Mouse (Mus musculus): ENCODE measurements around the gene Olfr875. TPM values are rescaled to one million over a fixed set of nuclear protein-coding genes. Genes with fewer than 3 reads are reported as not detected.

Olfr875 gene
- polyA plus RNA-seq, 1 experiment from 2014 or later = not detected

DNA sequence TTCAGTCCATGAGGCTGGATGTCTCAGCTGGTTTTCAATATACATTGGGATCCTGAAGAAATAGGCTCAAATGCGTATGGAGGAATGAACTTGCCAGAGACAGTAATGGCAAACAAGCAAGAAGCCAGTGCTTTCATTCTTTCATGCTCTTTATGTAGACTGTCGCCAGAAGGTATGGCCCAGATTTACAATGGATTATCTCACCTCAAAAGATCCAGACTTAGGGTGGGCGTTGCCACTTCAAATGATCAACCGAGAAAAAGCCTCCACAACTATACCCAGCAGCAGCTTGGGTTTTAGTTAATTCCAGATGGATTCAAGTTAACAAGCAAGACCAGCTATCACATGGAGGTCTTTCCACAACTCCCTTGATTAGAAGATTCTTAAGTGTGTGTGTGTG, 30.4 kb downstream of the Olfr875 start:
- H3K27me3 ChIP-seq (ENCODE audit: insufficient read depth, poor library complexity, severe bottlenecking) = no peaks in the 10 kb centered on the region
- H3K4me1 ChIP-seq (replicated peaks) = no peaks in the 10 kb centered on the region
- no peak overlapping the region for H3K4me3 ChIP-seq
- no peak for DNase-seq (ENCODE audit: low spot score)
- WGBS = 83% methylated on average over 4 of the region's 4 CpGs
- H3K9me3 ChIP-seq = no peaks in the 10 kb centered on the region
- no peak overlapping the region for H3K27ac ChIP-seq
- no peaks in the 10 kb centered on the region for H3K36me3 ChIP-seq

DNA sequence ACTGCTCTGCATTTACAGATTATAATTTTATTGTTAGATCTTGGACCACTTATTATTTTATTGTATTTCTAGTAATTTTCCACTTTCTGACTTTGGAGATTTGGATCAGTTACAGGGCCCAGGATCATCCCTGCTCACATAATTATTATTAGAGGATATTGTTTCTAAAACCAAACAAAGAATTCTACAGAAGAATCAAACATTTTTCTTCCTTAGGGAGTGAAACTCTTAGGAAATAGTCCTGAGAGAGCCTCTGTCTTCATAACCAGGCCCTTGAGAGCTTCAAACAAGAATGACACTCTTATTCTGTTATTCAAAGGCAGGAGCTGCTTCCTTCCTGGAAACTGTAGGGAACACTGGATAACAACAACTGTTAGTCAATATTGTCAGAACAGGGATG, 31.1 kb downstream of the Olfr875 start, which contains the start of gene Olfr876:
Gene Olfr876 (plus strand): TSS at position 301 of the 400 bp plus-strand sequence.
- no peak within 1 kb of the TSS for H3K27ac ChIP-seq
- H3K4me1 ChIP-seq (replicated peaks) = no peaks in the 10 kb centered on the region
- H3K9me3 ChIP-seq = no peaks in the 10 kb centered on the region
- DNase-seq (ENCODE audit: low spot score) = no peak
- H3K36me3 ChIP-seq = no peaks in the 10 kb centered on the region
- H3K27me3 ChIP-seq (ENCODE audit: insufficient read depth, poor library complexity, severe bottlenecking) = no peaks in the 10 kb centered on the region
- H3K4me3 ChIP-seq = no peak within 1 kb of the TSS

DNA sequence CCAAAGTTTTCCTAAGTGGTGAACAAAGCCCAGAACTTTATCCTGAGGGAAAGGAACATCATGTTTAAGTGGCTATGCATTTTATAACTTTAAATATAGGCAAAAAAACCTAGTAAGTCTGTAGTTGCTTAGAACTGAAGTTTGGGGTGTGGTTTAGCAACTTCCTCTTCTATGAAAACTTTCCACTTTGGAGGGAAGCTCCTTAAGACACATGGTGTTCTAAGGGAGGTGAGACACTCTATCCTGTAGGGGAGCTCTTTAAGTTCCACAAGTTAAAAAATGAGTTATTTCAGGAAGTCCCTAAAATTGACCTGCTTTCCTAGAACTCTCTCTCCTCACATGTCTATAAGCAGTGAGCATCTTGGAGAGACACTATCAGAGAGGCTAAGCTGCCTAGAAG, 35.6 kb downstream of the Olfr875 start:
- no peaks in the 10 kb centered on the region for H3K27me3 ChIP-seq (ENCODE audit: insufficient read depth, poor library complexity, severe bottlenecking)
- no peaks in the 10 kb centered on the region for H3K4me1 ChIP-seq (replicated peaks)
- H3K9me3 ChIP-seq = no peaks in the 10 kb centered on the region
- no peak overlapping the region for H3K4me3 ChIP-seq
- DNase-seq (ENCODE audit: low spot score) = no peak
- H3K27ac ChIP-seq = no peak overlapping the region
- H3K36me3 ChIP-seq = no peaks in the 10 kb centered on the region

DNA sequence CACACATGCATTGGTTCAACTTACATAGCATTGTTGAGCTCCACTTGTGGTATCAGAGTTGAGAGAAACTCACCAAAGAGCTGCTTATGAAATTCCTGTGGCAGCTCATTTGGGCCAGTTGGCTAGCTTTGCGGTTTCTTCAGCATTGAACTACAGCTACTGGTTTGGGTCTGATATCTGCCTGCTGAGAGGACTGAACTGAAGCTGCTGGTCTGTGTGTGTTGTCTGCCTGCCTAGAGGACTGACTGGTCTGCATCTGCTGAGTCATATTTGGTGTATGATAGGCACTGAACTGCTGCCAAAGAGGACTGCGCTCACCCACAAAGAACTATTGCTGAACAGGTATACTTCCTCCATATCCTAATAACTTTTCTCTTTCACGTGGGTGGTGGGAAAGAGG, 36.8 kb downstream of the Olfr875 start:
- 90% methylated on average over 3 of the region's 3 CpGs for WGBS
- no peaks in the 10 kb centered on the region for H3K36me3 ChIP-seq
- no peaks in the 10 kb centered on the region for H3K4me1 ChIP-seq (replicated peaks)
- no peak overlapping the region for H3K4me3 ChIP-seq
- H3K27me3 ChIP-seq (ENCODE audit: insufficient read depth, poor library complexity, severe bottlenecking) = no peaks in the 10 kb centered on the region
- DNase-seq (ENCODE audit: low spot score) = no peak
- H3K27ac ChIP-seq = no peak overlapping the region
- H3K9me3 ChIP-seq = no peaks in the 10 kb centered on the region

GRCm38 (mm10) chr9:37808976-37809375, 37.3 kb downstream of the Olfr875 start:
- no peak for DNase-seq (ENCODE audit: low spot score)
- H3K4me1 ChIP-seq (replicated peaks) = no peaks in the 10 kb centered on the region
- H3K27me3 ChIP-seq (ENCODE audit: insufficient read depth, poor library complexity, severe bottlenecking) = no peaks in the 10 kb centered on the region
- WGBS = 92% methylated on average over 2 of the region's 2 CpGs
- no peaks in the 10 kb centered on the region for H3K36me3 ChIP-seq
- no peak overlapping the region for H3K4me3 ChIP-seq
- no peaks in the 10 kb centered on the region for H3K9me3 ChIP-seq
- no peak overlapping the region for H3K27ac ChIP-seq

DNA sequence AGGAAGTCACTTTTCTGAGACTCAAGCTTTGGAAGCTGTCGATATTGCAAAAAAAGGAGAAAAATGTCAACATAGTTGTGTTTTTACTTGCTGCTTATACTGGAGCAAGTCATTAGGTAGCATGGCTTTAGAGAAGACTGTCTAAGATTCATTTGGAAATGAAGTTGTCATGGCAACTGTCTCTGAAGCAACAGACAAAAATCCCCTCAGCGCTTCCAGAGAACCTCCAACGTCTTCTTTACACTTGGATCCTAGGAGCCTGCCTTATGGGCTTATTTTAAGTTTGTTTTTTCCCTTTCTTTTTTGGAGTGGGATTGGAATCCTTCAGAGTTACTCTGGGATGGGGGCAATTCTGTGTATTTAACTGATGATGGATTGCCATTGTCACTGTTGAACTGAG, 43.0 kb downstream of the Olfr875 start:
- Histone ChIP-seq H3K9me3 (no peaks in the 10 kb centered on the region), H3K36me3 (no peaks in the 10 kb centered on the region), H3K4me3 (no peak overlapping the region), H3K27ac (no peak overlapping the region), H3K27me3 (ENCODE audit: insufficient read depth, poor library complexity, severe bottlenecking) (no peaks in the 10 kb centered on the region), H3K4me1 (replicated peaks) (no peaks in the 10 kb centered on the region)
- 64% methylated on average over 3 of the region's 3 CpGs for WGBS
- DNase-seq (ENCODE audit: low spot score) = no peak

Other genes with a start within 250 kb of the Olfr875 start
- 31.9 and 34.1 TPM in 2 replicates for gene Esam, start 243.8 kb upstream of the Olfr875 start, polyA plus RNA-seq (2016; fragmentation: Nextera tagmentation; extraction: Ambion mirVana)
- gene Vsig2, start 232.6 kb upstream of the Olfr875 start, polyA plus RNA-seq (2016; fragmentation: Nextera tagmentation; extraction: Ambion mirVana) = 0.60 and 0.78 TPM in 2 replicates
- 1.2 and 2.6 TPM in 2 replicates for gene Nrgn, start 219.0 kb upstream of the Olfr875 start, polyA plus RNA-seq (2016; fragmentation: Nextera tagmentation; extraction: Ambion mirVana)
- 6.0 and 8.2 TPM in 2 replicates for gene Siae, start 216.2 kb upstream of the Olfr875 start, polyA plus RNA-seq (2016; fragmentation: Nextera tagmentation; extraction: Ambion mirVana)
- gene Spa17, start 158.1 kb upstream of the Olfr875 start, polyA plus RNA-seq (2016; fragmentation: Nextera tagmentation; extraction: Ambion mirVana) = 12.1 and 22.2 TPM in 2 replicates
- 132 and 144 TPM in 2 replicates for gene Tbrg1, start 114.5 kb upstream of the Olfr875 start, polyA plus RNA-seq (2016; fragmentation: Nextera tagmentation; extraction: Ambion mirVana)
- 0.07 and 0.17 TPM in 2 replicates for gene Panx3, start 102.6 kb upstream of the Olfr875 start, polyA plus RNA-seq (2016; fragmentation: Nextera tagmentation; extraction: Ambion mirVana)
- gene Olfr160, start 55.6 kb upstream of the Olfr875 start, polyA plus RNA-seq (2016; fragmentation: Nextera tagmentation; extraction: Ambion mirVana) = not detected in 2 replicates
- gene Olfr874, start 26.8 kb upstream of the Olfr875 start, polyA plus RNA-seq (2016; fragmentation: Nextera tagmentation; extraction: Ambion mirVana) = not detected in 2 replicates
- not detected in 2 replicates for gene Olfr876, start 31.2 kb downstream of the Olfr875 start, polyA plus RNA-seq (2016; fragmentation: Nextera tagmentation; extraction: Ambion mirVana)
- gene Olfr877, start 82.4 kb downstream of the Olfr875 start, polyA plus RNA-seq (2016; fragmentation: Nextera tagmentation; extraction: Ambion mirVana) = not detected in 2 replicates
- not detected in 2 replicates for gene Olfr145, start 124.9 kb downstream of the Olfr875 start, polyA plus RNA-seq (2016; fragmentation: Nextera tagmentation; extraction: Ambion mirVana)
- gene Olfr878, start 146.0 kb downstream of the Olfr875 start, polyA plus RNA-seq (2016; fragmentation: Nextera tagmentation; extraction: Ambion mirVana) = not detected in 2 replicates
- not detected in 2 replicates for gene Olfr881, start 220.0 kb downstream of the Olfr875 start, polyA plus RNA-seq (2016; fragmentation: Nextera tagmentation; extraction: Ambion mirVana)